In the genomic region with DNA sequence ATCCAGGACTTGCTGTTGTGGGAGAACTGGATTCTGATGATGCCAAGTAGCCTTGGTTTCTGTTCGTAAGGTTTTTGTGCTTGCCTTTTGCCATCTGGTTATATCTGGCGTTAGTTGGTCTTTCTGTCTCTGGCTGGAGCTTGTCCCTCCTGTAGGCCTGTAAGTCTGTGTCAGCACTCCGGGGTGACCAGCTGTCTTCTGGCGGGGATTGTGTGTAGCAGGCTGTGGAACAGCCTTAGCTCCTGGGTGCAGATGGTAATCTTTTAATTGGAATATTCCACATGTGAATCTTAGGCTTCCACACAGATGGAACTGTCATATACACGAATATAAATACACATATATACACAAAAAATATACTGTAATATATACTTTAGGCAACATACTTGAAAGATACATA, we compare ENCODE assay signal across 31 mouse cellular contexts.
DNase-seq lines count a peak whose midpoint lies in the region; ATAC-seq and TF ChIP-seq lines count a peak whose summit lies in the region.
"Had no signal": no experiment of that assay in that cellular context is flagged by ENCODE, and none has a peak within 500 bp of the region (broad histone marks: within the 10 kb centered on the region; RNA-seq: fewer than 3 reads in every experiment).

No protein-coding gene starts in this region.

- no peaks in the 10 kb centered on the region for H3K9me3 ChIP-seq in forebrain, embryonic 14.5 days (replicated peaks; ENCODE audit: control insufficient read depth, low read length)
- H3K9me3 ChIP-seq in forebrain, embryonic 12.5 days = no peaks in the 10 kb centered on the region
- H3K9me3 ChIP-seq: embryonic facial prominence, embryonic 10.5 days; embryonic facial prominence, embryonic 13.5 days; G1E; heart, embryonic 12.5 days; heart, embryonic 15.5 days; hindbrain, embryonic 10.5 days; hindbrain, embryonic 13.5 days; intestine, embryonic 15.5 days had no signal

- WGBS in forebrain, embryonic 14.5 days = 68% methylated on average over 5 of the region's 5 CpGs
- WGBS in forebrain, embryonic 12.5 days = 88% methylated on average over 5 of the region's 5 CpGs

- H3K4me1 ChIP-seq in forebrain, embryonic 14.5 days (ENCODE audit: control insufficient read depth, insufficient read depth, low read length) = no peaks in the 10 kb centered on the region
- no peaks in the 10 kb centered on the region for H3K4me1 ChIP-seq in forebrain, embryonic 12.5 days
- H3K4me1 ChIP-seq: embryonic facial prominence, embryonic 10.5 days; embryonic facial prominence, embryonic 13.5 days; heart, embryonic 12.5 days; heart, embryonic 15.5 days; hindbrain, embryonic 10.5 days; hindbrain, embryonic 13.5 days; intestine, embryonic 15.5 days had no signal

- ATAC-seq in forebrain, embryonic 14.5 days = peak; percentile 62; the same call in 1 of the 2 replicates
- no peak for ATAC-seq in forebrain, embryonic 12.5 days (ENCODE audit: low FRiP score)
- ATAC-seq: hindbrain, embryonic 16.5 days; intestine, embryonic 15.5 days; Patski had no signal

- H3K27me3 ChIP-seq in forebrain, embryonic 14.5 days (replicated peaks; ENCODE audit: control insufficient read depth, insufficient read depth, low read length) = no peaks in the 10 kb centered on the region
- H3K27me3 ChIP-seq in forebrain, embryonic 12.5 days = no peaks in the 10 kb centered on the region
- H3K27me3 ChIP-seq: CH12.LX; embryonic facial prominence, embryonic 13.5 days; heart, embryonic 12.5 days; heart, embryonic 15.5 days; hindbrain, embryonic 13.5 days; intestine, embryonic 15.5 days; Patski had no signal

- no peak overlapping the region for H3K4me3 ChIP-seq in forebrain, embryonic 14.5 days (ENCODE audit: low read depth, low read length)
- H3K4me3 ChIP-seq in forebrain, embryonic 12.5 days (replicated peaks) = no peak overlapping the region
- H3K4me3 ChIP-seq: embryonic facial prominence, embryonic 10.5 days; embryonic facial prominence, embryonic 13.5 days; erythroblast, embryonic 14.5 days; heart, embryonic 12.5 days; heart, embryonic 15.5 days; hindbrain, embryonic 10.5 days; hindbrain, embryonic 13.5 days; intestine, embryonic 15.5 days had no signal

- no peak overlapping the region for H3K4me2 ChIP-seq in forebrain, embryonic 14.5 days (ENCODE audit: low read length)
- no peak overlapping the region for H3K4me2 ChIP-seq in forebrain, embryonic 12.5 days
- H3K4me2 ChIP-seq: embryonic facial prominence, embryonic 13.5 days; heart, embryonic 12.5 days; heart, embryonic 15.5 days; hindbrain, embryonic 13.5 days; intestine, embryonic 15.5 days had no signal

- no peaks in the 10 kb centered on the region for H3K36me3 ChIP-seq in forebrain, embryonic 14.5 days (ENCODE audit: control insufficient read depth, insufficient read depth, low read length)
- no peaks in the 10 kb centered on the region for H3K36me3 ChIP-seq in forebrain, embryonic 12.5 days (replicated peaks)
- H3K36me3 ChIP-seq: embryonic facial prominence, embryonic 10.5 days; embryonic facial prominence, embryonic 13.5 days; G1E; heart, embryonic 12.5 days; heart, embryonic 15.5 days; hindbrain, embryonic 10.5 days; hindbrain, embryonic 13.5 days; intestine, embryonic 15.5 days had no signal

- H3K9ac ChIP-seq in forebrain, embryonic 14.5 days (ENCODE audit: low read length) = no peak overlapping the region
- no peak overlapping the region for H3K9ac ChIP-seq in forebrain, embryonic 12.5 days
- H3K9ac ChIP-seq: embryonic facial prominence, embryonic 13.5 days; heart, embryonic 12.5 days; heart, embryonic 15.5 days; hindbrain, embryonic 13.5 days; intestine, embryonic 15.5 days had no signal

- no peak for TF ChIP-seq POLR2A in brain, embryonic 14.5 days (IDR thresholded peaks at IDR 0.05; ENCODE audit: borderline replicate concordance, extremely low read depth, insufficient read depth, insufficient read length, poor library complexity, severe bottlenecking)

- peak; percentile 43 to 63 for DNase-seq in cerebellum, postnatal 10 days
- DNase-seq in cerebellum, adult 9-11 months = no peak
- peak; percentile 32 for DNase-seq in forebrain, embryonic 14.5 days (ENCODE audit: low spot score)
- DNase-seq in layer of hippocampus, postnatal 14 days (ENCODE audit: low spot score in 2 of 2) = peak; percentile 3 to 25
- no peak for DNase-seq in layer of hippocampus, adult 9-10 months (ENCODE audit: low spot score)
- DNase-seq in brain, embryonic 14.5 days (ENCODE audit: low read depth) = peak; percentile 49
- DNase-seq in urinary bladder, postnatal 4 days (ENCODE audit: low spot score in 2 of 2) = no peak
- DNase-seq: adrenal gland, postnatal 10 days; adrenal gland, postnatal 36 days; cerebellum, adult 11-12 months; cerebellum, adult 8-10 months; cerebellum, postnatal 36 days; embryo, embryonic 11 days; gastrocnemius, postnatal 25 days; heart, adult 18-20 months; heart, postnatal 10 days; heart, postnatal 36 days; kidney, adult 11 months had no signal

- no peak for TF ChIP-seq CTCF in brain, embryonic 14.5 days (IDR thresholded peaks at IDR 0.05; ENCODE audit: borderline replicate concordance, extremely low read depth, insufficient read depth, insufficient read length)

- H3K27ac ChIP-seq in forebrain, embryonic 14.5 days (ENCODE audit: low read depth, low read length) = no peak overlapping the region
- H3K27ac ChIP-seq in forebrain, embryonic 12.5 days = no peak overlapping the region
- H3K27ac ChIP-seq: embryonic facial prominence, embryonic 10.5 days; embryonic facial prominence, embryonic 13.5 days; heart, embryonic 15.5 days; hindbrain, embryonic 10.5 days; hindbrain, embryonic 13.5 days; intestine, embryonic 15.5 days had no signal

Comparison
In these comparisons a context has a peak if more than half of its experiments do, and no peak if none do; other contexts are left out.
1. DNase-seq: peak in cerebellum, postnatal 10 days (2 of 2), forebrain, embryonic 14.5 days (single experiment), layer of hippocampus, postnatal 14 days (2 of 2) and brain, embryonic 14.5 days (single experiment); none in cerebellum, adult 9-11 months (single experiment), layer of hippocampus, adult 9-10 months (single experiment) and urinary bladder, postnatal 4 days (0 of 2).